Comparison of ENCODE assay signal across 21 mouse cellular contexts in genomic region chr7:96811691-96812090, GRCm38 (mm10).
DNase-seq lines count a peak whose midpoint lies in the region; ATAC-seq and TF ChIP-seq lines count a peak whose summit lies in the region.
"Had no signal": no experiment of that assay in that cellular context is flagged by ENCODE, and none has a peak within 500 bp of the region (broad histone marks: within the 10 kb centered on the region; RNA-seq: fewer than 3 reads in every experiment).

No protein-coding gene starts in this region.

- no peak overlapping the region for H3K9ac ChIP-seq in intestine, embryonic 16.5 days (ENCODE audit: low read depth, low read length)
- H3K9ac ChIP-seq in intestine, postnatal 0 days (ENCODE audit: low read depth, low read length): no peak overlapping the region
- H3K9ac ChIP-seq in hindbrain, embryonic 15.5 days: no peak overlapping the region
- H3K9ac ChIP-seq: limb, embryonic 12.5 days; liver, postnatal 0 days; midbrain, embryonic 13.5 days; neural tube, embryonic 12.5 days had no signal

- TF ChIP-seq CTCF in intestine, postnatal 0 days (IDR thresholded peaks at IDR 0.05; ENCODE audit: low read depth): no peak

- H3K4me3 ChIP-seq in intestine, embryonic 16.5 days (ENCODE audit: low read length): no peak overlapping the region
- H3K4me3 ChIP-seq in intestine, postnatal 0 days (ENCODE audit: low read depth, low read length): no peak overlapping the region
- no peak overlapping the region for H3K4me3 ChIP-seq in hindbrain, embryonic 15.5 days
- H3K4me3 ChIP-seq: embryonic facial prominence, embryonic 10.5 days; limb, embryonic 12.5 days; midbrain, embryonic 13.5 days; neural tube, embryonic 12.5 days had no signal

- no peak for ATAC-seq in intestine, embryonic 16.5 days
- no peak for ATAC-seq in intestine, postnatal 0 days
- ATAC-seq in hindbrain, embryonic 15.5 days (ENCODE audit: low FRiP score, low read depth): peak; percentile 57; the same call in 1 of the 2 replicates
- ATAC-seq: inflammation-experienced regulatory T-cells, adult 6 months; liver, postnatal 0 days; midbrain, embryonic 13.5 days had no signal

- 93% methylated on average over 11 of the region's 11 CpGs for WGBS in intestine, embryonic 16.5 days
- WGBS in intestine, postnatal 0 days: 89% methylated on average over 11 of the region's 11 CpGs
- 67% methylated on average over 11 of the region's 11 CpGs for WGBS in hindbrain, embryonic 15.5 days

- no peaks in the 10 kb centered on the region for H3K27me3 ChIP-seq in intestine, embryonic 16.5 days (replicated peaks; ENCODE audit: control insufficient read depth, insufficient read depth, low read length)
- no peaks in the 10 kb centered on the region for H3K27me3 ChIP-seq in intestine, postnatal 0 days (replicated peaks; ENCODE audit: control insufficient read depth, insufficient read depth, low read length)
- peaks cover 3% of the 10 kb centered on the region; the same call in 1 of the 2 replicates for H3K27me3 ChIP-seq in hindbrain, embryonic 15.5 days
- H3K27me3 ChIP-seq: limb, embryonic 12.5 days; midbrain, embryonic 13.5 days; neural tube, embryonic 12.5 days had no signal

- peak overlapping the region; percentile 6; the same call in 1 of the 2 replicates for H3K27ac ChIP-seq in intestine, embryonic 16.5 days (ENCODE audit: low read length)
- no peak overlapping the region for H3K27ac ChIP-seq in intestine, postnatal 0 days (ENCODE audit: low read depth, low read length)
- no peak overlapping the region for H3K27ac ChIP-seq in hindbrain, embryonic 15.5 days (replicated peaks)
- H3K27ac ChIP-seq: embryonic facial prominence, embryonic 10.5 days; limb, embryonic 12.5 days; midbrain, embryonic 13.5 days; neural tube, embryonic 12.5 days had no signal

- H3K36me3 ChIP-seq in intestine, embryonic 16.5 days (ENCODE audit: control insufficient read depth, insufficient read depth, low read length): no peaks in the 10 kb centered on the region; the same call in 1 of the 2 replicates
- no peaks in the 10 kb centered on the region for H3K36me3 ChIP-seq in intestine, postnatal 0 days (ENCODE audit: control insufficient read depth, insufficient read depth)
- H3K36me3 ChIP-seq in hindbrain, embryonic 15.5 days: no peaks in the 10 kb centered on the region
- H3K36me3 ChIP-seq: midbrain, embryonic 13.5 days; neural tube, embryonic 12.5 days had no signal

- H3K4me2 ChIP-seq in intestine, embryonic 16.5 days (ENCODE audit: low read depth, low read length): no peak overlapping the region
- no peak overlapping the region for H3K4me2 ChIP-seq in intestine, postnatal 0 days (replicated peaks; ENCODE audit: low read depth)
- no peak overlapping the region for H3K4me2 ChIP-seq in hindbrain, embryonic 15.5 days
- H3K4me2 ChIP-seq: limb, embryonic 12.5 days; liver, embryonic 11.5 days; midbrain, embryonic 13.5 days; neural tube, embryonic 12.5 days had no signal

- DNase-seq in cerebellum, postnatal 10 days: peak; percentile 53 to 73
- no peak for DNase-seq in cerebellum, adult 8-10 months
- peak; percentile 44 for DNase-seq in brain, adult 2 months (ENCODE audit: low read depth, low spot score)
- DNase-seq in urinary bladder, postnatal 36 days (ENCODE audit: low spot score in 2 of 2): no peak
- DNase-seq in lung, adult 18-20 months: no peak
- DNase-seq: kidney, adult 8-10 months; kidney, postnatal 10 days; liver, postnatal 0 days; lung, postnatal 10 days; retina, postnatal 1 day; right cerebral cortex, postnatal 25 days; thymus, postnatal 36 days had no signal

- peaks cover 3% of the 10 kb centered on the region; the same call in 1 of the 2 replicates for H3K4me1 ChIP-seq in intestine, embryonic 16.5 days (ENCODE audit: control insufficient read depth, insufficient read depth, low read length)
- no peaks in the 10 kb centered on the region for H3K4me1 ChIP-seq in intestine, postnatal 0 days (replicated peaks; ENCODE audit: control insufficient read depth, insufficient read depth, low read length)
- H3K4me1 ChIP-seq in hindbrain, embryonic 15.5 days (replicated peaks): peaks cover 19% of the 10 kb centered on the region

- no peaks in the 10 kb centered on the region for H3K9me3 ChIP-seq in intestine, embryonic 16.5 days (ENCODE audit: control insufficient read depth, low read length)
- H3K9me3 ChIP-seq in intestine, postnatal 0 days (ENCODE audit: control insufficient read depth): no peaks in the 10 kb centered on the region
- no peaks in the 10 kb centered on the region for H3K9me3 ChIP-seq in hindbrain, embryonic 15.5 days
- H3K9me3 ChIP-seq: embryonic facial prominence, embryonic 10.5 days; limb, embryonic 12.5 days; midbrain, embryonic 13.5 days; neural tube, embryonic 12.5 days had no signal

Comparison
In these comparisons a context has a peak if more than half of its experiments do, and no peak if none do; other contexts are left out.
1. DNase-seq: peak in cerebellum, postnatal 10 days (2 of 2) and brain, adult 2 months (single experiment); none in cerebellum, adult 8-10 months (single experiment), urinary bladder, postnatal 36 days (0 of 2) and lung, adult 18-20 months (0 of 2).